Mouse (Mus musculus) embryonic facial prominence, embryonic 11.5 days (tissue): ENCODE results near the gene Tcf7l2. TPM values are rescaled to one million over a fixed set of nuclear protein-coding genes. Genes with fewer than 3 reads are reported as not detected.

Source experiments
- ATAC-seq: fragments of 200-750 bp; cut with Nextera tagmentation; replicated peaks from 2 replicates; pipeline ENCODE4 v1.8.0; 2017; ENCODE audit warnings: low read depth; ENCODE audit not compliant: insufficient number of reproducible peaks, low FRiP score, low TSS enrichment
- DNase-seq: peaks from one replicate; pipeline ENCODE4 v3.0.0-alpha.2; 2015; ENCODE audit warnings: low spot score
- H3K27ac ChIP-seq: fragments of 300-500 bp; sonication (generic); replicated peaks from 2 replicates; pipeline ENCODE4 v1.5.1; 2014; ENCODE audit warnings: mild to moderate bottlenecking, low read depth, low read length, control low read depth
- H3K27me3 ChIP-seq: fragments of 300-500 bp; sonication (generic); 2 replicates; pipeline ENCODE4 v1.6.1; 2014; ENCODE audit warnings: mild to moderate bottlenecking, low read length, moderate library complexity, mixed read lengths; ENCODE audit not compliant: control insufficient read depth, insufficient read depth
- H3K36me3 ChIP-seq: fragments of 300-500 bp; sonication (generic); replicated peaks from 2 replicates; pipeline ENCODE4 v1.6.1; 2014; ENCODE audit warnings: low read depth, mild to moderate bottlenecking, low read length, moderate library complexity, mixed read lengths; ENCODE audit not compliant: control insufficient read depth, insufficient read depth
- H3K4me1 ChIP-seq: fragments of 300-500 bp; sonication (generic); 2 replicates; pipeline ENCODE4 v1.6.1; 2014; ENCODE audit warnings: low read length, mixed read lengths; ENCODE audit not compliant: control insufficient read depth, insufficient read depth
- H3K4me2 ChIP-seq: fragments of 300-500 bp; sonication (generic); 2 replicates; pipeline ENCODE4 v1.6.1; 2014; ENCODE audit warnings: low read depth, mild to moderate bottlenecking, control low read depth, low read length, moderate library complexity
- H3K4me3 ChIP-seq: fragments of 300-500 bp; sonication (generic); 2 replicates; pipeline ENCODE4 v1.5.1; 2014; ENCODE audit warnings: low read depth, low read length, control low read depth
- H3K9ac ChIP-seq: fragments of 300-500 bp; sonication (generic); replicated peaks from 2 replicates; pipeline ENCODE4 v1.6.1; 2014; ENCODE audit warnings: mild to moderate bottlenecking, control low read depth, low read length
- H3K9me3 ChIP-seq: fragments of 300-500 bp; sonication (generic); replicated peaks from 2 replicates; pipeline ENCODE4 v1.6.1; 2016; ENCODE audit warnings: mild to moderate bottlenecking, low read length, inconsistent platforms, mixed read lengths; ENCODE audit not compliant: control insufficient read depth
- WGBS: fragments of 180-500 bp; shearing (Covaris S2); extraction: QIAGEN DNeasy Blood & Tissue Kit; methylation state at CpG from one replicate; pipeline ENCODE4 v1.1.7; 2014; 5-methylcytosine and 5-hydroxymethylcytosine counted together
- polyA plus RNA-seq: library from polyadenylated mRNA; unstranded; fragments of >200 nt; fragmentation: Nextera tagmentation; extraction: Ambion mirVana; gene quantifications from 2 replicates; pipeline ENCODE4 v1.2.1, GENCODE M21; 2014

Gene Tcf7l2
- polyA plus RNA-seq, 1 experiment from 2014 or later, result 107 TPM

GRCm38 (mm10) chr19:55912813-55913212 lies 171.2 kb downstream of the Tcf7l2 start:
- 93% methylated on average over 8 of the region's 8 CpGs for WGBS
- no peak for ATAC-seq
- H3K4me2 ChIP-seq, result no peak overlapping the region
- no peak overlapping the region for H3K9ac ChIP-seq
- no peak for DNase-seq
- no peak overlapping the region for H3K4me3 ChIP-seq
- H3K27ac ChIP-seq, result no peak overlapping the region
- H3K9me3 ChIP-seq, result no peaks in the 10 kb centered on the region
- H3K4me1 ChIP-seq, result no peaks in the 10 kb centered on the region
- peaks cover 2% of the 10 kb centered on the region for H3K36me3 ChIP-seq
- H3K27me3 ChIP-seq, result no peaks in the 10 kb centered on the region

- no peak overlapping the region for H3K27ac ChIP-seq
- no peaks in the 10 kb centered on the region for H3K4me1 ChIP-seq
- no peak overlapping the region for H3K4me2 ChIP-seq
- H3K4me3 ChIP-seq, result no peak overlapping the region
- no peaks in the 10 kb centered on the region for H3K27me3 ChIP-seq
- 72% methylated on average over 10 of the region's 10 CpGs for WGBS
- H3K9ac ChIP-seq, result no peak overlapping the region
- no peak for ATAC-seq
- H3K36me3 ChIP-seq, result peaks cover 2% of the 10 kb centered on the region
- DNase-seq, result no peak
- H3K9me3 ChIP-seq, result no peaks in the 10 kb centered on the region
Observed at GRCm38 (mm10) chr19:55913585-55913984, 172.0 kb downstream of the Tcf7l2 start.

GRCm38 (mm10) chr19:55914614-55915211 lies 173.1 kb downstream of the Tcf7l2 start:
- no peak overlapping the region for H3K9ac ChIP-seq
- H3K36me3 ChIP-seq, result peaks cover 6% of the 10 kb centered on the region
- H3K4me1 ChIP-seq, result no peaks in the 10 kb centered on the region
- ATAC-seq, result no peak
- WGBS, result 82% methylated on average over 20 of the region's 20 CpGs
- H3K9me3 ChIP-seq, result no peaks in the 10 kb centered on the region
- no peak overlapping the region for H3K4me3 ChIP-seq
- H3K27me3 ChIP-seq, result no peaks in the 10 kb centered on the region
- H3K27ac ChIP-seq, result no peak overlapping the region
- DNase-seq, result no peak
- no peak overlapping the region for H3K4me2 ChIP-seq

- Histone ChIP-seq H3K9ac (no peak overlapping the region), H3K27me3 (no peaks in the 10 kb centered on the region), H3K36me3 (peaks cover 6% of the 10 kb centered on the region), H3K4me1 (no peaks in the 10 kb centered on the region), H3K27ac (no peak overlapping the region), H3K9me3 (no peaks in the 10 kb centered on the region), H3K4me2 (no peak overlapping the region), H3K4me3 (no peak overlapping the region)
- DNase-seq (no peak), ATAC-seq (no peak)
- 77% methylated on average over 7 of the region's 7 CpGs for WGBS
Observed at GRCm38 (mm10) chr19:55915506-55915905, 173.9 kb downstream of the Tcf7l2 start.

- Histone ChIP-seq H3K9me3 (no peaks in the 10 kb centered on the region), H3K4me2 (no peak overlapping the region), H3K4me1 (no peaks in the 10 kb centered on the region), H3K27ac (no peak overlapping the region), H3K4me3 (no peak overlapping the region), H3K27me3 (no peaks in the 10 kb centered on the region), H3K9ac (no peak overlapping the region), H3K36me3 (peaks cover 6% of the 10 kb centered on the region)
- WGBS, result 91% methylated on average over 3 of the region's 3 CpGs
- no peak for DNase-seq
- no peak for ATAC-seq
Observed at GRCm38 (mm10) chr19:55916211-55916610, 174.6 kb downstream of the Tcf7l2 start.

- H3K9me3 ChIP-seq, result no peaks in the 10 kb centered on the region
- peak; percentile 59 for DNase-seq
- H3K27me3 ChIP-seq, result no peaks in the 10 kb centered on the region
- H3K9ac ChIP-seq, result no peak overlapping the region
- no peak overlapping the region for H3K4me3 ChIP-seq
- ATAC-seq, result peak; percentile 84
- H3K4me1 ChIP-seq, result no peaks in the 10 kb centered on the region
- H3K36me3 ChIP-seq, result peaks cover 4% of the 10 kb centered on the region
- no peak overlapping the region for H3K4me2 ChIP-seq
- WGBS, result 45% methylated on average over 12 of the region's 12 CpGs
- no peak overlapping the region for H3K27ac ChIP-seq
Observed at GRCm38 (mm10) chr19:55923789-55924426, 182.3 kb downstream of the Tcf7l2 start.

GRCm38 (mm10) chr19:55924800-55925199 lies 183.2 kb downstream of the Tcf7l2 start:
- H3K4me2 ChIP-seq, result no peak overlapping the region
- no peaks in the 10 kb centered on the region for H3K4me1 ChIP-seq
- H3K9ac ChIP-seq, result no peak overlapping the region
- WGBS, result 94% methylated on average over 4 of the region's 4 CpGs
- H3K9me3 ChIP-seq, result no peaks in the 10 kb centered on the region
- ATAC-seq (no peak), DNase-seq (no peak)
- no peak overlapping the region for H3K27ac ChIP-seq
- H3K4me3 ChIP-seq, result no peak overlapping the region
- no peaks in the 10 kb centered on the region for H3K27me3 ChIP-seq
- no peaks in the 10 kb centered on the region; the same call in none of the 2 replicates for H3K36me3 ChIP-seq

GRCm38 (mm10) chr19:55925425-55925803 lies 183.8 kb downstream of the Tcf7l2 start:
- H3K36me3 ChIP-seq, result no peaks in the 10 kb centered on the region; the same call in none of the 2 replicates
- no peak overlapping the region for H3K27ac ChIP-seq
- WGBS, result 77% methylated on average over 7 of the region's 7 CpGs

More at GRCm38 (mm10) chr19:55925425-55925803, 183.8 kb downstream of the Tcf7l2 start:
- DNase-seq, result peak; percentile 51
- no peak for ATAC-seq
- no peak overlapping the region for H3K4me3 ChIP-seq
- no peaks in the 10 kb centered on the region for H3K9me3 ChIP-seq
- H3K9ac ChIP-seq, result no peak overlapping the region
- H3K4me2 ChIP-seq, result no peak overlapping the region
- H3K27me3 ChIP-seq, result no peaks in the 10 kb centered on the region
- no peaks in the 10 kb centered on the region for H3K4me1 ChIP-seq
